Mouse (Mus musculus): Measurements from ENCODE around the gene Ankra2. TPM values are rescaled to one million over a fixed set of nuclear protein-coding genes. Genes with fewer than 3 reads are reported as not detected.
A peak's percentile ranks its signal among the peaks of the same experiment; 100 is the strongest.

The Ankra2 gene
- total RNA-seq, 2 experiments from 2014 or later = 47.1 TPM

DNA sequence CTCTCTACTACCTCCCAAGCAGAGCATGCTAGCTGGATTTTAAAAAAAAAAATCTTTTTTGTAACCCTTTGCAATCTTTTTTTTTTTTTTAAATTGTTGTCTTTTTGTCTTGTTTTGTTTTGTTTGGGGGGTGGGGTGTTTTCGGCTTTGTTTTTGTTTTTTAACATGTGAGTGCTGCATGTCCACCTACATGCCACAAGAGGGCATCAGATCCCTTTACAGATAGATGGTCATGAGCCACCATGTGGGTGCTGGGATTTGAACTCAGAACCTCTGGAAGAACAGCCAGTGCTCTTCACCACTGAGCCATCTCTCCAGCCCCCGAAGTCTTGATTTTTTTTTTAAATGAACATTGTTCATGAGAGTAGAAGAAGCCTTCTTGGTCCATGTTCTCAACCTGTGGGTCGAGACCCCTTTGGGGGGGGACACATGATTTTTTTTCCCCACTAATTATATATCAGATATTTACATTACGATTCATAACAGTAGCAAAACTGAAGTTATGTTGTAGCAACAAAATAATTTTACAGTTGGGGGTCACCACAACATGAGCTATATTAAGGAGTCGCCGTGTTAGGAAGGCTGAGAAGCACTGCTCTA is 35.1 kb downstream of the Ankra2 start:
- intact Hi-C loops (cut with DNase I) = no loop called here
- Histone ChIP-seq H3K4me3 (no peak overlapping the region), H3K27ac (no peak overlapping the region)
- TF ChIP-seq CTCF (IDR thresholded peaks at IDR 0.05) = peak; percentile 5; the same call in 1 of the 2 replicates
- no peak for DNase-seq (ENCODE audit: extremely low spot score in 1 of 2, low spot score in 2 of 2)

DNA sequence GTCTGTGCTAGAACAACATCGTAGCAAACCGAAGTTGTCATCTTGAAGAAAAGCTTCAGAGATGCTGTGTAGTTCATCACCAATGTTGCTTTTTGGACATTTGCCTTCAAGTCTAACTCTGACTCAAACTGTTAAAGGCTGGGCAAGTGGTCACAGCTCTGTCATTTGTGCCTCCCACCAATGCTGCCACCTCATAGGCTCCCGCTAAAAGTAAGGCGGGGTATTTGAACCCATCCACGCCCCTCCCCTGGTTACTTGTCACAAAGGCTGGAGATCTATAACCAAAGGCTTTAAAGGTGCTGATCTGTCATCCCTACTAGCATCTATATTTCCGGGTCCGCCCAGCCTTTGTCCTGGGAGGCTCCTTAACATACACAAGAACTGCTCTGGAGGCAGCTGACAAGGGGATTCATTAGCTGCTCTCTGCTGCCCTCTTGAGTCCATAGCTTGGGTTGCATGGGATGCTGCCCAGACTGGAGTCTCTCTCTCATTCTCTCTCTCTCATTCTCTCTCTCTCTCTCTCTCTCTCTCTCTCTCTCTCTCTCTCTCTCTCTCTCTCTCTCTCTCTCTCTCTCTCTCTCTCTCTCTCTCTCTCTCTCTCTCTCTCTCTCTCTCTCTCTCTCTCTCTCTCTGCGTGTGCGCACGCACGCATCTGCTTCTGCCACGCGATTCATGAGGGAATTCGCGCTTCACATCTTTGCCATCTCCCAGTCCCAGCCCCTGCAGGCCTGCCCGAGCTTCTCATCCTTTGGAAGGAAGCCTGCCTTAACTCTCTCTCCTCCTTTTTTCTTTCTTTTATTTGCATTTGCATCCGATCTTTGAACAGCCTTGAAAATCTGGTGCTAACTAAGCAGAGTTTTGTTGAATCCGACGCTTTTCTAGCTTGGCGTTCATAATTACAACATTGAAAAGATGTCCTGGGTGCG is 36.2 kb downstream of the Ankra2 start:
- peak; percentile 72 to 78 for DNase-seq (ENCODE audit: extremely low spot score in 1 of 2, low spot score in 2 of 2)
- Histone ChIP-seq H3K27ac (no peak overlapping the region), H3K4me3 (no peak overlapping the region; the same call in 1 of the 2 replicates)
- intact Hi-C loops (cut with DNase I) = no loop called here
- peak; percentile 66 for TF ChIP-seq CTCF (IDR thresholded peaks at IDR 0.05)

DNA sequence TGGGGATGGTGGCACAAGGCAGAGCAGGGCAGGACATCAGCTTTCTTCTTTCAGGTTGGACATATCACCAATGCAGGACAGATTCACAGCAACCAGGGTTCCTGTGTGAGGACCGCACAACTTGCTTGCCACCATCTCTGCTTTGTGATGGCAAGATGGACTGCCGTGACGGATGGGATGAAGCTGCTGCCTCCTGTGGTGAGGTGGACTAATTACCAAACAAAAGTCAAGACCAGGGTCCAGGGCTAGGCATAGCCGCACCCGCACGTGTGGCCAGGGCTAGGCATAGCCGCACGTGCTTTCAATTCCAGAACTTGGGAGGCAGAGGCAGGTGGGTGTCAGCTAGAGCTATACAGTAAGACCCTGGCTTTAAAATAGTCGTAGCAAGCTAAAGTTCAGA is 42.4 kb downstream of the Ankra2 start:
- intact Hi-C loops (cut with DNase I) = no loop called here
- Histone ChIP-seq H3K4me3 (no peak overlapping the region), H3K27ac (no peak overlapping the region)
- DNase-seq (ENCODE audit: extremely low spot score in 1 of 2, low spot score in 2 of 2) = no peak
- TF ChIP-seq CTCF (IDR thresholded peaks at IDR 0.05) = no peak; the same call in 1 of the 2 replicates

DNA sequence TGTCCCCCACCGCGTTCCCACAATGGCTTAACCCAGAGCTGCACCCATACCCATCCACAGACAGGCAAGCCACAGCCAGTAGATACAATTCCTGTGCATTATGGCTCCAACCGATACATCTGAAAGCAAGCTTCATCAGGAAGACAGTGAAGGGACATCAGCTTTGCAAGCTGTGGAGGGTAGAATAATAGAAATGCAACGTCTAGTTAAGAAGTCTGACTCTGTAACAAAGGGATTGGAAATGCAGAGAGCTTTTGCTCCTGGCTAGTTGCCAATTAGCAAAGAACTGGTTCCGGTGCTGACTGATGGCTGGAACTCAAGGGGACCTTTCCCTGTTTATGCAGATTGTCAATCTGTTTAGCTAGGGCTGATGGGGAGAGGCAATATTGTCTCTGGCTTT is 43.5 kb downstream of the Ankra2 start:
- no peak for DNase-seq (ENCODE audit: extremely low spot score in 1 of 2, low spot score in 2 of 2)
- Histone ChIP-seq H3K4me3 (no peak overlapping the region), H3K27ac (no peak overlapping the region)
- TF ChIP-seq CTCF (IDR thresholded peaks at IDR 0.05) = no peak
- intact Hi-C loops (cut with DNase I) = no loop called here

DNA sequence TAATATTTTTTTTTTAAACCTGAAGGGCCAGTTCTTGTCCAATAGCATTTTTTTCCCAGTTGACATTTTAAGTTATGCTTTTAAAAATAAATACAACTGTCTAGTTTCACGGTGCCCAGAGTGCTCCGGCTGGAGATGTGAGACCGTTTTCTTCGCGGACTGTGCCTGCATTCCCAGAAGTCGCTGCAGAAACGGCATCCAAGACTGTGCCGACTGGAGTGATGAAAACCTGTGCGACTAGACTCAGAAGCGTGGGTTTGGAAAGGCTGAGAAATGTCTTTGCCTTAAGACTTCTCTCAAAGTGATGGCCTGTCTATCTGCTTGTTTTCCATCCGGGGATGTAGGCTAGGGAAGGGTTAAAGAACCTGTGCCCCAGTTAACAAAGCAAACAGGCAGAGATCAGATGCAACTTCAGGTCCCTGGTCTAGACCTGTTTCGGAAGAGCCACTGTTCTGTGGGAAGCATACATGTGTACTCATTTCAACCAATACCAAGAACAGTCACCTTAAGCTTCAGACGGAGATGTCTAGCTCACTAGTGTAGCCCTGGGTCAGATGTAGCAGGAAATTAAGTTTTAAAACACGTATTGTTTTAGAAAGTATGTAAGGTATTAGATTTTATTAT is 44.1 kb downstream of the Ankra2 start:
- DNase-seq (ENCODE audit: extremely low spot score in 1 of 2, low spot score in 2 of 2) = peak in 1 of 2 experiments; percentile 19
- Histone ChIP-seq H3K27ac (no peak overlapping the region), H3K4me3 (no peak overlapping the region)
- intact Hi-C loops (cut with DNase I) = no loop called here
- no peak for TF ChIP-seq CTCF (IDR thresholded peaks at IDR 0.05)

DNA sequence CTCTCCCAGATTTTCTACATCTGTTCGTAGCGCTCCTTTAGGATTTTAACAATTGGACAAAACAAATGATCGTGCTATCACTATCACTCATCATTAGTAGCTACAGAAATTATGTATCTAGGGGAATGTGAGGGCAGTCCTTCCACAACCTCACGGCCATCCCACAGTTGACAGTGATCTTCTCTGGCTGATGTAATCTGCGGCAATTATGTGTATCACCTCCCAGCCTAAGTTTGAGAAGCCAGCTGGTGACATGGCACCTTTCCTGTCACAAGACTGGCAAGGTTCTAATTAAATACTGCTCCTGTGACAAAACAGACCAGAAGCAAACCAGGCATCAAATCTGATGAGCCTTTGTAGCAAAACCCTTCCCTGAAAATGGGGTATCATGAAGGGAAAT is 45.1 kb downstream of the Ankra2 start:
- TF ChIP-seq CTCF (IDR thresholded peaks at IDR 0.05) = no peak
- H3K27ac ChIP-seq = no peak overlapping the region
- intact Hi-C loops (cut with DNase I) = no loop called here
- no peak overlapping the region for H3K4me3 ChIP-seq
- no peak for DNase-seq (ENCODE audit: extremely low spot score in 1 of 2, low spot score in 2 of 2)

DNA sequence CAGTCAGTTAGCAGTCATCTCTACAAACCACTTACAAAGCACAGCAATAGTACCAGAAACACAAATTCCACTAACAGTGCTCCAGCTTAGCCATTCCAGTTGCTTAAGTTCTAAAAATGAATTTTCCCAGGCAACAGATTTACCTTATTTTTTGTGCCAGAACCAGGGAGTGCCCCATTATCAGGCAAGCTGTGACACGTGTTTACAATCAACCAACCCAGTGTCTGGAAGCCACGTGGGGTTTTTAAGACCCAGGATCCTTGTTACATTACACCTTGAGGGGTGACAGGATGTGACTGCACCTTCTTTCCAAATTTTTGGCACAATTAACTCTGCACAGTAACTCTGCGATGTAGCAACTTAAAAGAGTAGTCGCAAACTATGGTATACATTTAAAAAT is 45.9 kb downstream of the Ankra2 start:
- intact Hi-C loops (cut with DNase I) = no loop called here

DNA sequence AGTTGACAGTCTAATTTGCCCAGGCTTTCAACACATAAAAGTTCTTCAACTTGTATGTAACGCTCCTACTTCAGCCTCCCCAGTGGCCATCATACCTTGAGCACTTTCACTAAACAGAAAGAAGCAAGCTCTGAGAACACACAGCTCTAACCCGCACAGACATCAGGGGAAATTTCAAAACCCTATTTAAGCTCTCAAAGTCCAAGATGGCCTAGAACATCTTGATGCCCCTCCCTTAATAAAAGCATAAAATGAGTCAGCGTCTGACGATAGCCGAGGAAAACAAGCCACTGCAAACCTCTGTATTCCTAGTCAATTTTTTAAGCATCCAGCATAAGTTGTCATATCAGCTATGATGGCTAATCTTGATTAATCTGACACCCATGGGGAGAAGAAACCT is 48.7 kb downstream of the Ankra2 start:
- Histone ChIP-seq H3K27ac (no peak overlapping the region), H3K4me3 (no peak overlapping the region)
- no peak for TF ChIP-seq CTCF (IDR thresholded peaks at IDR 0.05)
- DNase-seq (ENCODE audit: extremely low spot score in 1 of 2, low spot score in 2 of 2) = no peak
- intact Hi-C loops (cut with DNase I) = loop anchor here (10.0 kb wide), 1 partner anchor 413 kb away; no protein-coding TSS in a partner anchor

More for the DNA sequence above, 45.9 kb downstream of the Ankra2 start:
- no peak for TF ChIP-seq CTCF (IDR thresholded peaks at IDR 0.05)
- Histone ChIP-seq H3K27ac (no peak overlapping the region), H3K4me3 (no peak overlapping the region)
- DNase-seq (ENCODE audit: extremely low spot score in 1 of 2, low spot score in 2 of 2) = no peak

DNA sequence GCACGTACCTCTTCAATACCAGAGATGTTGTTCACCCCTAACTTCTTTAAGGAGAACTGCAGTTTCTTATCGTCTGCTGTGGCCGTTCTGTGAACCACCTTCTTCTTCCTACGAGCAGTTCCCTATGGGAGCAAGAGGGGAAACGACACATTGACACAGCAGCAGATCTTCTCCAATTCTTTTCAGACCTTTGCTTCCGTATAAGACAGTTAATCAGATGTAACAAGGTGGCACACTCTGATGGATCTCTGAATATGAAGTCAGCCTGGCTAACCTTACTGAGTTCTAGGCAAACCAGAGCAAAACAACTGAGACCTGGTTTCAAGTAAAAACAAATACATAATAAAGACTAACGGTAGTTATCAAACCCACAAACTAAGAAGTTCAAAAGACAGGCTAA is 50.8 kb downstream of the Ankra2 start:
- Histone ChIP-seq H3K27ac (no peak overlapping the region), H3K4me3 (no peak overlapping the region)
- DNase-seq (ENCODE audit: extremely low spot score in 1 of 2, low spot score in 2 of 2) = no peak
- TF ChIP-seq CTCF (IDR thresholded peaks at IDR 0.05) = no peak
- intact Hi-C loops (cut with DNase I) = loop anchor here (10.0 kb wide), 1 partner anchor 411 kb away; no protein-coding TSS in a partner anchor

DNA sequence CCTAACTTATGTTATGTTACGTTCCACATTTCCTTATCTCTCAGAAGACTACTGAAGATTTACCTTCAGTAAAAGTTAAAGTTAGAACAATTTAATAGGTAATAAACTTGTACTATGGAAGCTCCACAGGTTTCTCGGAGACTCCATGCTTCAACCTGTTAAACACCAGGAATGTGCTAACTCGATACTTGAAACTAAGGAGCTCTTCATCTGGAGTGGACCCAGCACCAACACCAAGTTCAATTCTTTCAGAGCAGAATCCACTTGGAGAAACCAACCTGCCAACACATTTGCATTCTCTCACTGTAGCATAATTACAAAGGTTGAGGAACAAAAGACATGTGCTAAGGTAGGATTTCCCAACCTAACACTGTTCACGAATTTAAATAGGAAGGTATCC is 52.2 kb downstream of the Ankra2 start:
- intact Hi-C loops (cut with DNase I) = loop anchor here (10.0 kb wide), 1 partner anchor 410 kb away; no protein-coding TSS in a partner anchor
- no peak for DNase-seq (ENCODE audit: extremely low spot score in 1 of 2, low spot score in 2 of 2)
- H3K4me3 ChIP-seq = no peak overlapping the region
- no peak for TF ChIP-seq CTCF (IDR thresholded peaks at IDR 0.05)
- H3K27ac ChIP-seq = no peak overlapping the region

DNA sequence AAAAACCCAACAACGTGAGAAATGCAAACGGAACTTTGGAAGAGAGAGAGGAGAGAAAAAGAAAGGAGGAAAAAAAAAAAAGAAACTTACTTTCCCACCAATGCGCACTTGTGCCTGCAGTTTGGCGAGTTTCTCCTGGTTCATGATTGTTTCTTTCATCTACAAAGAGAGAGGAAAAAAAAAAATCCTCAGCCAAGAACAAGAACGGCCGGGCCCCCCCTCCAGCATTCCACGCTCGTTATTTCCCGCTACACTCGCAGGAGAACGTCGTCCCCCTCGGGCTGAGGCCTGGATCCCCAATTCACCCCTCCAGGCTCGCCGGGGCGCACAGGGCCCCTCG is 53.2 kb downstream of the Ankra2 start:
- Histone ChIP-seq H3K27ac (no peak overlapping the region; the same call in 1 of the 2 replicates), H3K4me3 (peak overlapping the region; percentile 88)
- no peak for TF ChIP-seq CTCF (IDR thresholded peaks at IDR 0.05)
- DNase-seq (ENCODE audit: extremely low spot score in 1 of 2, low spot score in 2 of 2) = no peak
- intact Hi-C loops (cut with DNase I) = loop anchor here (1.0 to 10.0 kb wide), 2 partner anchors 53 to 409 kb away; partner anchors contain the start of genes Ankra2 and Utp15

All from left cerebral cortex, adult 2 months (tissue).